Mouse (Mus musculus): ENCODE results near the gene Olfr615.
"Not testable (repeated sequence)": the region's sequence is repeated elsewhere in the genome, so short reads cannot be mapped to it uniquely, and the experiment has no call there.

Olfr615 gene

DNA sequence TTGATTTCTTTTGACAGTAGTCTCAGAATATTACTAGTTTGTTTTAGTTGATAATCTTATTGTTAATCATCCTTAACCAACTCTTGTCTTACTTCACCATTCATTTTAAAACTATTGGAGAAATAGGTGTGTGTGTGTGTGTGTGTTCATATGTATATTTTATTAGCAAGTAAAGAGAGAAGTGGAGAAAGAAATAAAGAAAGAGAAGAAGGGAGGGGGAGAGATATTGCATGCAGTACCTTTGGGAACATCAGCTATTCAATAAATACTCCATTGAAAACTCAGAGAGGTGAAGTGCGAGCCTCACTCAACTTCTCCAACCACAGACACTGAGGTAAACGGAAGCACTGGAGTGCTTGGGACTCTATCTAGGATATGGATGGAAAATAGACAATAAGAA, at the start of gene Olfr615:
TSS of gene Olfr615 (plus strand) at position 301 of the 400 bp plus-strand sequence.
- in situ Hi-C loops (cut with MboI): no loop called here

DNA sequence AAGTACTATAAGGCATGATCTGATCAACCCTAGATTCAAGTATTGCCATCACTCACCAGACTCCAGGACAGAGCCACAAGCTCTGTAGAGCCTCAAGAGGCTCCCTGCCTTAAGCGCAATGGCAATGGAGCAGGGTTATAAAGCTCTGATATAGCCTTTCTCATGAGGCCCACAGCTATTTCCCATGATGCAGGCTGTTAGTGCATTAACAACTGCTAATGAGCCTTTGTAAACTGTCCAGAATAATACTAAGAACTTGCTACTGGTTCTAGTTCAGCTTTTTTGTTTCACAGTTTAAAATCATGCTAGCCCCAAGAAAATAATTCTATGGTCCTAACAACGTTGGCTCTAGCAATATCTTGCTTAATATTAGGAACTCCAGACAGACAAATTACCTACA, 43.9 kb upstream of the Olfr615 start, which contains the start of gene Olfr610:
TSS of gene Olfr610 (minus strand) at position 101 of the 400 bp plus-strand sequence.
- in situ Hi-C loops (cut with MboI): no loop called here

DNA sequence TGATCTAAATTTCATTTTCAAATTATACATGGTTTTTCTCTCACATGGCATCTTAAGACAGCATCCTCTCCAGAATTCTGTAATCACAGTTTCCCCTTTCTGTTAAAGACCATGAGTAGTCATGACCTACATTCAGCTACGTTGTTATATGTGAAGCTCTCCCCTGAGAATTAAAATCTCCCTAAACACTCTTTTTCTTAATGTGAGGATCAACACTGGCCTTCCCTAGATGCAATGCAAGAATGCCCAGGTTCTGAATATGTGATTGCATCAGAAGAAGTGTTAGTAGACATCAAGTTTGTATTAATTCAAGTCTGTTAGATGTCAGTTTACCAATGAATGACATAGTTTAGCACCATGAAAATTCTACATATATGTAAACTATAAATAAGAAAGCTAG, 35.1 kb upstream of the Olfr615 start, which contains the start of gene Olfr611:
TSS of gene Olfr611 (minus strand) at position 101 of the 400 bp plus-strand sequence.
- in situ Hi-C loops (cut with MboI): not testable (repeated sequence)

DNA sequence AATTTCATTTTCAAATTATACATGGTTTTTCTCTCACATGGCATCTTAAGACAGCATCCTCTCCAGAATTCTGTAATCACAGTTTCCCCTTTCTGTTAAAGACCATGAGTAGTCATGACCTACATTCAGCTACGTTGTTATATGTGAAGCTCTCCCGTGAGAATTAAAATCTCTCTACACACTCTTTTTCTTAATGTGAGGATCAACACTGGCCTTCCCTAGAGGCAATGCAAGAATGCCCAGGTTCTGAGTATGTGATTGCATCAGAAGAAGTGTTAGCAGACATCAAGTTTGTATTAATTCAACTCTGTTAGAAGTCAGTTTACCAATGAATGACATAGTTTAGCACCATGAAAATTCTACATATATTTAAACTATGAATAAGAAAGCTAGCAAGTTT, 13.3 kb upstream of the Olfr615 start, which contains the start of gene Olfr612:
TSS of gene Olfr612 (minus strand) at position 101 of the 400 bp plus-strand sequence.
- in situ Hi-C loops (cut with MboI): not testable (repeated sequence)

DNA sequence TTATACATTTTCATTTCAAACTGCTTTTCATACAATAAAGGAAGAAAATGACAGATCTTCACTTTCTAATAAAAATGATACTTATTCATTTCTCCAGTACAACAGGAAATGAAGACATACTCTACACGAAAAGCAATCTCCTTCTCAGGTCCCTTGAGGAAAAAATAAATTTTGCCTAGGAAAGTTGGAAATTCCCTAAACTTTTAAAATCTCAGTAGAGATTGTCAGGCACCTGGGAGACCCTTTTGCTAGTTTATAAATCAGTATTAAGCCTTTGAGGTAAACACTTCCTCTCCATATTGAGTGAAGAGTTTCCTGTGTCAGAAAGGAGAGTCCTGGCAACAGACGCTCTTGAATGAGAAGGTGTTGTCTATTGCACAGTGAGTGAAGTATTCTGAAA, 8.1 kb upstream of the Olfr615 start, which contains the start of gene Olfr613:
TSS of gene Olfr613 (plus strand) at position 301 of the 400 bp plus-strand sequence.
- in situ Hi-C loops (cut with MboI): no loop called here

DNA sequence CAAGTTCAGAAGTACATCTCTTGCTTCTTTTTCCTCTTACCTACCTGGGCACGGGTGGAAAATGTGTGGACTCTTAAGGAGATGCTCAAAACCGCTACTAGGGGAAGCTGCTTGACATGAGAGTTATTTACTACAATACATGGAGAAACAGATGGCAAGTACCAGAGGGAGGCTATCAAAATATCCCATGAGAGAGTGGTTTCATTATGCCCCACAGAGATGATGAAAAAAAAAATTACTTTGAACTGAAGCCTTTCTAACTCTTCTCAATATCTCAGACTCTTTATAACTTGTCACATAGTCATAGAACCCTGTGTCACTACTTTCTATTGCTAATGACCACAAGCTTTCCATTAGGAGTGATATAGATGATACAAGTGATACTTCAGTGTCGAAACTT, 13.2 kb downstream of the Olfr615 start, which contains the start of gene Olfr616:
TSS of gene Olfr616 (minus strand) at position 101 of the 400 bp plus-strand sequence.
- in situ Hi-C loops (cut with MboI): no loop called here

DNA sequence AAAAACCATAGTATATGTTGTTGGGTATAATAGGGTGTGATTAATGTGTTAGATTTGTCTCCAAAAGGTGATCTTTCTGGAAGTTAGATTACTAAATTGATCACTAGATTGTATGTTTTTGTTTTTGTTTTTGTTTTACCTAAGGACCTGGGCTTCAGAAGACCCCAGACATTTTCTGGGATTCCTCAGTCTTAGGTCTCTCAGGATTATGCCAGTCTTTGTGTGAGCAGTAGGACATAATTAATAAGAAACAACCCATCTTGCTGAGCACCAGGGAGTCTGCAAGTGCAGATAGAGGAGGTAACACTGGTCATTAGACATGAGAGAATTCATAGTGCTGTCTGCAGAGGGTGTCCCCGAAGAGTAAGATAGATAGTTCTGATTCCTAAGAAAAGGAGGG, 16.9 kb downstream of the Olfr615 start, which contains the start of gene Olfr617:
TSS of gene Olfr617 (plus strand) at position 301 of the 400 bp plus-strand sequence.
- in situ Hi-C loops (cut with MboI): no loop called here

DNA sequence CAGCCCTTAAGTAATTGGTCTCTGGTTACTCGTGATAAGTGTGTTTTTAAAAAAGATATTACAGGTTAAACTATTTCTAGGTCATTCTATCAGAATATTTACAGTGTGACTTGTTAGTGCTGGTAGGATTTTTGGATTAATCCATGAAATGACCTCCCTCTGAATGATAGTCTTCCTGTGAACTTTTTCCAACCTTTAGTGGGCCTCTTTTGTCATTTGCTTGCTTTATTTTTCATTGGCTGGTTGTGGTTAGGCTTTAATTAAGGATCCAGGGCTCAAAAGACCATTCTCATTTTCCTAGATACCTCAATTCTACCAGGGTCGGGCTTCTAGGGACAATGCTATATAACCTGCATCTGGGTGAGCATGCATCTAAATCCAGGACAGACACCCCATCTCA, 33.9 kb downstream of the Olfr615 start, which contains the start of gene Olfr618:
TSS of gene Olfr618 (plus strand) at position 301 of the 400 bp plus-strand sequence.
- in situ Hi-C loops (cut with MboI): no loop called here

DNA sequence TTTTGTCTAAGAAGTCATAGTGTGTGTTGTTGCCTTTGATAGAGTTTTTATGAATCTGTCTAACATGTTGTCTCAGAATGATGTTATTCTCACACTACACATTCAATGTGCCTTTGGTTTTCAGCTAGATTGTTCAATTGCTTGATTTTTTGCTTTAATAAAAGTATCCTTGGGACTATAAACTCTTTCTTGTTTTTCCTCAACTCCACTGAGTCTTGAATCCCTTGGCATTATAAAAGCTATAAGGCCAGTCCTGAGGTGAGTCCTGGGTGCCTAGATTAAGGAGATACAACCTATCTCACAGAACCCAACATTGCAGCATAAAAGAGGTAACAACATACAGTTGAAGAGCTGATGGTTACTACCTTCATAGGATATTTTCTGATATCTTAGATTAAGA, 44.4 kb downstream of the Olfr615 start, which contains the start of gene Olfr619:
TSS of gene Olfr619 (plus strand) at position 301 of the 400 bp plus-strand sequence.
- in situ Hi-C loops (cut with MboI): no loop called here

DNA sequence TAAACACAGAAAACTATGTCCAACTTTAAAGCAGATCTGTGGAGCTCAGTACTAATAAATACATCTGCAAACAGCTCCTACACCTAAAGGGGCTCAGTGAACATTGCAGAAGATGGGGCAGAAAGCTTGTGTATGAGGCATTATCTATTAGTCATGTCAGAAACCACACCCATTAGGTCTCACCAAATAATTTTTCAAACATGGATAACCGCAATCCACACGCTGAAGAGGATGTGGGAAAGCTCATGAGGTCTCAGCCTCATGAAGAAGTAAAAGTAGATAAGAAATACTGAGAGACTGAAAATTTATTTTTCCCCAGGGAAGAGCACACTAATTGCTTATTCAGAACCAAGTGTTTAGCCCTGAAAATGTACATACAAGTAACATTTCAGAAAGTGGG, 51.5 kb downstream of the Olfr615 start:
- in situ Hi-C loops (cut with MboI): no loop called here

DNA sequence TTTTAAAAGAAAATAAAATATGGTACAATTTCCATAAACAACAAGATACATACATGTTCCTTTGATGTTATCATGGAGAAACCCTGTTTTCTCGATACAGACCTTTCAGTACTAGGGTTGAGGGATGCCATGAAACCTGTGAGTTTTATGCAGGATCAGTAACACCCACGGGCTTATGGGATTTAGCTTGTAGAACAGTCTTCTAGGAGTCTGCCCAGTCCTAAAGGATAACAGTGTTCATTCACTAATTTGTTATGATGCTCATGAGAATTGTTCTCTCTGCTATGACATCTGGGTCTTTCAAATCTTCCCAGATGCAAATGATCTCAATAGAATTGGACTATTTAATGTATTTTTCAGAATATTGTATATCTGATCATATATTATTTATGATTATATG, 56.6 kb downstream of the Olfr615 start, which contains the start of gene Olfr620:
TSS of gene Olfr620 (minus strand) at position 101 of the 400 bp plus-strand sequence.
- in situ Hi-C loops (cut with MboI): no loop called here

Data from mature B cell (primary cell).